Mouse (Mus musculus) limb, embryonic 11.5 days (tissue): ENCODE data around the gene Atn1. TPM values are rescaled to one million over a fixed set of nuclear protein-coding genes. Genes with fewer than 3 reads are reported as not detected.
"Not testable (repeated sequence)": the region's sequence is repeated elsewhere in the genome, so short reads cannot be mapped to it uniquely, and the experiment has no call there.

ENCODE experiments used
- ATAC-seq: fragments of 200-750 bp; cut with Nextera tagmentation; 2 replicates; pipeline ENCODE4 v1.8.0; 2017; ENCODE audit warnings: low read depth; ENCODE audit not compliant: insufficient number of reproducible peaks, low FRiP score, low TSS enrichment
- DNase-seq: peaks from one replicate; pipeline ENCODE4 v3.0.0-alpha.2; 2015; ENCODE audit warnings: low spot score
- H3K27ac ChIP-seq: fragments of 300-500 bp; sonication (generic); replicated peaks from 2 replicates; pipeline ENCODE4 v1.5.1; 2014; ENCODE audit warnings: low read depth, mild to moderate bottlenecking, low read length
- H3K27me3 ChIP-seq: fragments of 300-500 bp; sonication (generic); 2 replicates; pipeline ENCODE4 v1.6.1; 2014; ENCODE audit warnings: mild to moderate bottlenecking, low read length, mixed read lengths; ENCODE audit not compliant: control insufficient read depth, insufficient read depth
- H3K36me3 ChIP-seq: fragments of 300-500 bp; sonication (generic); 2 replicates; pipeline ENCODE4 v1.6.1; 2014; ENCODE audit warnings: mild to moderate bottlenecking, low read length, moderate library complexity, mixed read lengths; ENCODE audit not compliant: control insufficient read depth, insufficient read depth
- H3K4me1 ChIP-seq: fragments of 300-500 bp; sonication (generic); 2 replicates; pipeline ENCODE4 v1.6.1; 2014; ENCODE audit warnings: low read length, mixed read lengths; ENCODE audit not compliant: control insufficient read depth, insufficient read depth
- H3K4me2 ChIP-seq: fragments of 300-500 bp; sonication (generic); 2 replicates; pipeline ENCODE4 v1.6.1; 2014; ENCODE audit warnings: low read depth, mild to moderate bottlenecking, moderate library complexity; ENCODE audit not compliant: severe bottlenecking
- H3K4me3 ChIP-seq: fragments of 300-500 bp; sonication (generic); 2 replicates; pipeline ENCODE4 v1.5.1; 2014; ENCODE audit warnings: low read depth, low read length
- H3K9ac ChIP-seq: fragments of 300-500 bp; sonication (generic); 2 replicates; pipeline ENCODE4 v1.6.1; 2014; ENCODE audit warnings: mild to moderate bottlenecking, low read length
- H3K9me3 ChIP-seq: fragments of 300-500 bp; sonication (generic); 2 replicates; pipeline ENCODE4 v1.6.1; 2016; ENCODE audit warnings: low read length; ENCODE audit not compliant: control insufficient read depth
- WGBS: fragments of 180-500 bp; shearing (Covaris S2); extraction: QIAGEN DNeasy Blood & Tissue Kit; methylation state at CpG from one replicate; pipeline ENCODE4 v1.1.7; 2014; 5-methylcytosine and 5-hydroxymethylcytosine counted together
- polyA plus RNA-seq: library from polyadenylated mRNA; unstranded; fragments of >200 nt; fragmentation: Nextera tagmentation; extraction: Ambion mirVana; gene quantifications from 2 replicates; pipeline ENCODE4 v1.2.1, GENCODE M21; 2014

Atn1 gene
- 13.1 and 14.0 TPM in 2 replicates for polyA plus RNA-seq

DNA sequence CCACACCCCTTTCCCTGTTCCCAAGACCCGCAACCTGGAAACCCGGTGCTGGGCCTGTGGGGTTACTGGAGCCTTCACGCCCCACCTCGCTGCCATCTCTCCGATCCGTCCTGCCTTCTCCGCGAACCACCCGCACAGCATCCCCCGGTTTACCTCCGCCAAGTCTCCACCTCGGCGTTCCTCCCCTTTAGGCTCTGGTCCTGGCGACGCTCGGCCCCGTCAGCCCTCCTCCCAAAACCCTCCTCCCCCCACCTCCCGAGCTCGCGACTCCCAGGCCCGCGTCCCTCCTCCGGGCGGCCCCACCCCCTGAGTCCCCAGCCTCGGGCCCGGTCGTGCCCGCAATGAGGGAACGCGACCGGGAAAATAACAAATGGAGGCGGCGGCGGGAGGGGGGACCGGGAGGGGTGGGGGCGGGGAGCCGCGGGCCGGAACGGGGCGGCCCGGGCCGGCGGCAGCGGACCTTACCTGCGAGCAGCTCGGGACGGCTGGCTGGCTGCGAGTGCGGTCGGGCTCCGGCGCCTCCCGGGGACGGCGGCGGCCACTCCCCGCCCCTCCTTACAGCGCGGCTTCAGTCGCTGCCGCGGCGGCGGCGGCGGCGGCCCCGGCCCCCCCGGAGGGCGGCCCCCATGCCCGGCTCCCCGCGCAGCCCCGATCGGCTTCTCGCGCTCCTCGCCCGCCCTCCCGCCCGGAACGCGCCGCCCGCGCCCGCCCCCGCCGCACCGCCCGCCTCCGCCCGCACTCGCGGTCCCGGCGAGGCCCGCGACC lies at the start of gene Atn1, which contains the start of gene Gm45234:
TSS of gene Atn1 (minus strand) at position 694 of the 765 bp plus-strand sequence.
TSS of gene Gm45234 (minus strand) at position 191 of the 765 bp plus-strand sequence.
- Histone ChIP-seq H3K4me1 (peaks cover 32% of the 10 kb centered on the region), H3K4me3 (peak within 1 kb of the TSS; percentile 74), H3K9me3 (no peaks in the 10 kb centered on the region), H3K36me3 (no peaks in the 10 kb centered on the region), H3K27me3 (no peaks in the 10 kb centered on the region), H3K9ac (peak within 1 kb of the TSS; percentile 95), H3K27ac (peak within 1 kb of the TSS; percentile 98), H3K4me2 (peak within 1 kb of the TSS; percentile 80)
- DNase-seq (peak; percentile 80), ATAC-seq (peak; percentile 61)
- WGBS, result under 1% methylated on average over 60 of the region's 100 CpGs

DNA sequence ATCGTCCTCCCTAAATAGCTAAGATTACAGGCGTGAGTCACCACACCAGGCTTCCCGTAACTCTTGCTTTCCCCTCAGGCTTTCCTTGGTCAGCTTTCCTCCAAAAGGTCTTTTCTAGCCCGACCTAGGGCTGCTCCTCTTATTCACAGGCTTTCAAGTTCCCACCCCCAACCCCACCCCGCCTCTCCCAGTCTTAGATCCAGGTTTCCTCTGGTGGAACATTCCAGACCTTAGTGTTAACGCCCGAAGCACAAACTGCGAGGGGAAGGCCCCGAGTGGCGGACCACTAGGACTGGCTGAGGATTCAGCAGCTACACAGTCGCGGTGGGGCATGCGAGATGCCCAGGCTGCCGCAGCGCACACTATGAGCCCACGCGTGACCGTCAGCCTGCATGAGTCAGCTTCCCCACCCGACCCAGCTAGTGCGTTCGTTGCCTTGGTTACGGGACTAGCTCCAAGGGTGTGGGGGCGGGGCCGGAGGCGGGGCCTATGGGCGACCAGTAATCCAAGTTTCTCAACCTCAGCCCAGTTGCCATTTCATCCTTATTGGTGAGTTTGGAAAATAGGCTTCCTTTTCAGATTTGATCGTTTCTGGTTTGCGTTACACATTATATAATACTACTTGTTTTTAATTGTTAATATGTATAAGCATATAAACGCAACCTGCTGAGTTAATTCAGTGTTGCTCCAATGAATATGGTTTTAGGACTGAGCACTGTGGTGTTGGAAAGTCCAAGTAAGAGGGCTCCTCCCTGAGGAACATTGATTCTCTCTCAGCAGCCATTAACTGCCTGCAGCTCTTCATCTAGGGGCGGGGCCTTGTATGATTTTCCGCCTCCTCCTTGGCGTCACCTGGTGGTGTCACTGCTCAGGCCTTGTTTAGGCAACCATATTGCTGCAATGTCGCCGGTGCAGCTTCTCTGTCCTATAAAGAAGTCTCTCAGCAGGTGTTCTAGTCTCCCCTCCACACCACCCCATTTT lies 49.3 kb upstream of the Atn1 start:
- peak overlapping the region; percentile 88 for H3K27ac ChIP-seq
- H3K4me1 ChIP-seq, result 0 out of 2 replicates have a peak, but pooled peaks cover 7% of the 10 kb centered on the region
- 3% methylated on average over 34 of the region's 34 CpGs for WGBS
- H3K36me3 ChIP-seq, result no peaks in the 10 kb centered on the region
- peak; percentile 93 for DNase-seq
- no peaks in the 10 kb centered on the region for H3K9me3 ChIP-seq
- ATAC-seq, result peak; percentile 71
- peak overlapping the region; percentile 58 for H3K9ac ChIP-seq
- peak overlapping the region; percentile 39 for H3K4me3 ChIP-seq
- H3K27me3 ChIP-seq, result no peaks in the 10 kb centered on the region
- peak overlapping the region; percentile 75 for H3K4me2 ChIP-seq

DNA sequence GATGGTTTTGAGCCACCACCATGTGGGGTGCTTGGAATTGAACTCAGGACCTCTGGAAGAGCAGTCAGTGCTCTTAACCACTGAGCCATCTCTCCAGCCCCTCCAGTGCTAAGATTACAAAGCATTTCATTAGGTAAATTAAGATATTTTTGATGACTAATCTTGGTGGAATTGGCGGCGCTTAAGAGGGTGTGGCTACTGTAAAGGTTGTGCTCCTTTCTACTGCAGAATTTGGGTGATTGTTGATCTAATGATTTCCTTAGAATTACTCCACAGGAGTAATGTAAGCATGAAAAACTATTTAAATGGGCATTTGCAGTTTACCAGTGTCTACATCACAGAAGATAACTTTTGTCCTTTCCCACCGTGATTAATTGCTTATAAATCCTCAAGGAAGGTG lies 48.0 kb upstream of the Atn1 start:
- 94% methylated on average over 3 of the region's 3 CpGs for WGBS
- Histone ChIP-seq H3K4me2 (no peak overlapping the region), H3K27me3 (no peaks in the 10 kb centered on the region), H3K9ac (no peak overlapping the region), H3K27ac (no peak overlapping the region), H3K4me3 (no peak overlapping the region), H3K9me3 (no peaks in the 10 kb centered on the region), H3K36me3 (no peaks in the 10 kb centered on the region), H3K4me1 (0 out of 2 replicates have a peak, but pooled peaks cover 3% of the 10 kb centered on the region)
- no peak for DNase-seq
- no peak for ATAC-seq

DNA sequence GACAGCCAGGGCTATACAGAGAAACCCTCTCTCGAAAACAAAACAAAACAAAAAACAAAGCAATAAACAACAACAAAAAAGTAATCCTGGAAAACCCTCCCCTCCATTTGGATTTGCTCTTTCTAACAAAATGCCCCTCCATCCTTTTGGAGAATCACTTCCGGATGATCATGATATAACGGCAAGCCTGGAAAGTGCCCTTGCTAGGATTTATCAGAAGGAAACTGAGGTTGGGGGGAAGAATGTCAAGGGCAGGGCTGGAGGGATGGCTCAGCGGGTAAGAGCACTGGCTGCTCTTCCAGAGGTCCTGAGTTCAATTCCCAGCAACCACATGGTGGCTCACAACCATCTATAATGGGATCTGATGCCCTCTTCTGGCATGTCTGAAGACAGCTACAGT lies 47.4 kb upstream of the Atn1 start:
- H3K9ac ChIP-seq, H3K4me1 ChIP-seq, H3K27me3 ChIP-seq, H3K9me3 ChIP-seq, H3K4me2 ChIP-seq, H3K27ac ChIP-seq, DNase-seq, H3K36me3 ChIP-seq, ATAC-seq, H3K4me3 ChIP-seq: not testable (repeated sequence)
- WGBS, result 94% methylated on average over 4 of the region's 4 CpGs

DNA sequence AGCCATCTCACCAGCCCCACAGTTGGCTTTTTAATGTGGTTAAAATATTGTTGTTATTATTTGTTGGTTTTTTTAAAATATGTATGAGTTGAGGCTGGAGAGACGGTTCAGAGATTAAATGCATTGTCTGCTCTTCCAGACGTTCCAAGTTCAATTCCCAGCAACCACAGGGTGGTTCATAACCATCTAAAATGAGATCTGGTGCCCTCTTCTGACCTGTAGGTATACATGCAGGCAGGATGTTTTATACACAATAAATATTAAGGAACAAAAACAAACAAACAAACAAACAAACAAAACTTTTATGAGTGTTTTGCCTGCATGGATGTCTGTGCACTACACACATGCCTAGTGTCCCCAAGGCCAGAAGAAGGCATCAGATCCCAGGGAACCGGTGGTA lies 46.7 kb upstream of the Atn1 start:
- Histone ChIP-seq H3K4me3 (no peak overlapping the region), H3K36me3 (no peaks in the 10 kb centered on the region), H3K4me2 (no peak overlapping the region), H3K9ac (no peak overlapping the region), H3K4me1 (0 out of 2 replicates have a peak, but pooled peaks cover 3% of the 10 kb centered on the region), H3K9me3 (no peaks in the 10 kb centered on the region), H3K27ac (no peak overlapping the region), H3K27me3 (no peaks in the 10 kb centered on the region)
- ATAC-seq (no peak), DNase-seq (no peak)
- 81% methylated on average over 3 of the region's 3 CpGs for WGBS

DNA sequence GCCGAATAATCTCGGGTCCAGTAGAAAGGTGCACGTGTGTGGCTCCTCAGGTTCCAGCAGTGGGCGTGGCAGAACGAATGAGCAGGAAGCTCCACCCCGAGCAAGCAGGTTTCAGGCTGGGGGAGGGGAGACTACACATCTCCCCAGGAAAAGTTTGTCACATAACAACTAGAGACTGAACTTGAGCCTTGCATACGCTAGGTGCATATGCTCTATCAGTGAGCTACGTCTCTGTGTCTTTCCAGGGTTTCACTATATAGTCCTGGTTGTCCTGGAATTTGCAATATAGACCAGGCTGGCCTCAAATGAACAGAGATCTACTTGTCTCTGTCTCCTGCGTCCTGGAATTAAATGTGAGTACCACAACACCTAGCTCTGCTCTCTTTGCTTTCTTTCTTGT lies 46.1 kb upstream of the Atn1 start:
- not testable (repeated sequence) for H3K9ac ChIP-seq, H3K4me1 ChIP-seq, H3K27ac ChIP-seq, H3K9me3 ChIP-seq, H3K36me3 ChIP-seq, H3K4me3 ChIP-seq, H3K27me3 ChIP-seq
- ATAC-seq, result peak; percentile 48; the same call in 1 of the 2 replicates
- peak; percentile 48 for DNase-seq
- 18% methylated on average over 4 of the region's 9 CpGs for WGBS
- H3K4me2 ChIP-seq, result peak overlapping the region; percentile 17; the same call in 1 of the 2 replicates

DNA sequence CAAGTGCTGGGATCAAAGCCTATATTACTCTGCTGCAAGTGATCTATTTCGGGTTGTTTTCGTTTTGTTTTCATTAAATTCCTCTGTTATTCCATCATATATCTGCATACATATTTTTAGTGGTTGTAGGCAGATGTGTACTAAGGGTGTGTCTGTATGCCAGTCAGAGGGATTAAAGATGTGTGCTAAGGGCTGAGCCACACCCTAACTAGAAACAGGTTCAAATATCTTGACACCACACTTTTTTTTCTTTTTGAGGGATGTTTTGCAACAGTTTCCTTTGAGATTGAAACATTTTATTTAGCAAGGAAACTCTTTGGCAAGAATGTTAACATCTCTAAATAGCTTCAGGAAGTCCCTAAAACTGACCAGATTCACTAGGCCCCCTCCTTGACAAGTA lies 39.9 kb upstream of the Atn1 start:
- H3K4me3 ChIP-seq, result no peak overlapping the region
- H3K4me2 ChIP-seq, result no peak overlapping the region
- no peaks in the 10 kb centered on the region for H3K9me3 ChIP-seq
- no peak overlapping the region for H3K27ac ChIP-seq
- H3K36me3 ChIP-seq, result no peaks in the 10 kb centered on the region
- DNase-seq, result no peak
- ATAC-seq, result no peak
- H3K9ac ChIP-seq, result no peak overlapping the region
- 85% methylated on average over 2 of the region's 2 CpGs for WGBS
- H3K27me3 ChIP-seq, result no peaks in the 10 kb centered on the region
- no peaks in the 10 kb centered on the region for H3K4me1 ChIP-seq

DNA sequence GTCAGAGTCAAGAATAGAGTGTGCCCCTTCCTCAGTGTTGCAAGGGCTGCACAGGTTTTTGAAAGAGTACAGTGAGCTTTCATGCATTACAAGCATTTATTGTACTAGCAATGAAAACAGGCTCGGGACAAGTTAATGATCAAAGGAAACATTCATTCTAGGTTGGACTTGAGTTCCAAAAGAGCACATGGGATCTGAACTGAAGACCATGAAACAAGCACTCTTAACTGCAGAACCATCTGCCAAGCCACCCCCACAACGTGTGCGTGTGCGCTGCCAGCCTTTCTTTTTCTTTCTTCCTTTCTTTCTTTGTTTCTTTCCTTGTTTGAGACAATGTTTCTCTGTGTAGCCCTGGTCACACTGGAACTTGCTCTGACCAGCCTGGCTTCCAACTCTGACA lies 39.5 kb upstream of the Atn1 start:
- Histone ChIP-seq H3K4me2 (no peak overlapping the region), H3K27me3 (no peaks in the 10 kb centered on the region), H3K36me3 (no peaks in the 10 kb centered on the region), H3K4me3 (no peak overlapping the region), H3K9me3 (no peaks in the 10 kb centered on the region), H3K9ac (no peak overlapping the region), H3K27ac (no peak overlapping the region), H3K4me1 (no peaks in the 10 kb centered on the region)
- no peak for DNase-seq
- ATAC-seq, result no peak
- WGBS, result 79% methylated on average over 4 of the region's 4 CpGs
